Mouse (Mus musculus) testis, postnatal 10 days (tissue): ENCODE measurements around the gene Mcts1.
A peak's percentile ranks its signal among the peaks of the same experiment; 100 is the strongest.

Experiments
- DNase-seq: peaks from one replicate; pipeline ENCODE4 v3.0.0; 2021; ENCODE audit warnings: low spot score

The Mcts1 gene

DNA sequence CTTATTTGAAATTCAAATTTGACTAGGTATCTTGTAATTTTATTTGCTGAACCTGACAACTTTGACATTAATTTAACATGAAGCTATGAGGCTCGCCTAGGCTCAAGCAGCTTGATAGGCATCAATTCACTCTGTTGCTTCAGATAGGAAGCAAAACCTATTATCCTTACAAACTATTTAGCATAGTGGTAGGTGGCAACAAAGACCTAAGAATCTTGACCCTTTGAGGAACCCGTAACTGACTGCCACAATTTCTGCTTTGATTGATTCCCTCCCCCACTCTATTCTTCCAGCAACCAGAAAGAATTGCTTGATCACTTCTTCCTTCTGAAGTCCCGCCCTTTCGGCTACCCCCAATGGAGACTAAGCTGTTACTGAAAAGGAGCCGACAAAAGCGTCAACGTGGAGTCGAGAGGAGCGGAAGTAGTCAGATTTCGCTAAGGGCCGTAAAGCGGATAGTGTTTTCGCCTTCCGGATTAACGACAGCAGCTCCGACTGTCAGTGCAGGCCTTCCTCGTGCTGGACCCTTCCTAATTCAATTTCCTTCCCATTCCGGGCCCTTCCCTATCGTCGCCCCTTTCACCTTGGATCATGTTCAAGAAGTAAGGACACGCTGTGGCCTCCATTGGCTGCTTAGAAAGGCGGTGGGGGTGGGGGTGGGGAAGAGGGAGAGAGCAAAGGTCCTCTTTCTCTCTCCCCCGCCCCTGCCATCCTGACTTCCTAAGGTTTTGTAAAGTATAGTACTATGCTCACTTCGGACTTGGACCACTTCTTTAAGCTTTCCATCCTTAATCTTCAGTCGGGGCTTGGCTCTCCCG is at the start of gene Mcts1:
Mcts1 (plus strand) TSS at position 402 of the 818 bp plus-strand sequence.
- DNase-seq: peak; percentile 62

DNA sequence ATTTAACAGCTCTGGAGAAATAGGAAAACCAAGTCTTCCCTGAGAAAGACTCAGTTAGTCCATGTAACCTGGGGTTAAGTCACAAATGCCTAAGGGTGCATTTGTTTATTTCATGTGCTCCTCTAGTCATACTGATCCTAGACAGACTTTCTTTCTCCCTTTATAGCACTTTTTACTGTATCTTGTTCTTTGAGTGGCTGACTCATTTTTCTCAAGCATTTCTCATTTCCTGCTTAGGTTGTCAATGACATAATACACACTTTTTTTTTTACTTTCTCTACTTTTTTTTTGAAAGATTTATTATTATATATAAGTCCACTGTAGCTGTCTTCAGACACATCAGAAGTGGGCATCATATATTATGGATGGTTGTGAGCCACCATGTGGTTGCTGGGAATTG is 47.1 kb upstream of the Mcts1 start:
- no peak for DNase-seq

DNA sequence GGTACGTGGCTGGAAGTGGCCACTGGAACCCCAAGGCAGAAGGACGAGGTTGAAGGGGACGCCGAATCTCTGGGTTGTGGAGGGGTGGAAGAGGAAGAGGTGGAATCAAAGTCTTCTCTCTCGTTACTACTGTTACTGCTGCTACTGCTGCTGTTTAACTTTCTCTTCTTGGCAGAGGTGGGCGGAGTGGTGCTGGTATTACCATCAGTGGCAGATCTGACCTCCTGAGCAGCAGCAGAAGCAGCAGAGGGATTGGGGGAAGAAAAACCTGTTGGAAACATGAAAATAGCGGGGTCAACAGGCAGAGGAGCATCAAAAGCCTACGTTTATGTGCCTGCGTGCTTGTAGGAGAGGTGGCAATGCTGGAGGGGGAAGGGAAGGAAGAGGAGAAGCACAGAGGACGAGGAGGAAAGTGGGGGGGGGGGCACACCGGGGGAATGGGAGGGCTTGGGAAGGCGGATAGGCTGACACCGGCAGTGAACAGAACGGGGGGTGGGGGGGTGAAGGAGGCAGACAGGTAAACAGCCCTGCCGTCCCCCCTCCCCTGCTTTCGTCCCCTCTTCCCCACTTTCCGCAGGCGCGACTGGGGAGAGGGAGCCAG is 36.3 kb upstream of the Mcts1 start:
- DNase-seq: no peak

DNA sequence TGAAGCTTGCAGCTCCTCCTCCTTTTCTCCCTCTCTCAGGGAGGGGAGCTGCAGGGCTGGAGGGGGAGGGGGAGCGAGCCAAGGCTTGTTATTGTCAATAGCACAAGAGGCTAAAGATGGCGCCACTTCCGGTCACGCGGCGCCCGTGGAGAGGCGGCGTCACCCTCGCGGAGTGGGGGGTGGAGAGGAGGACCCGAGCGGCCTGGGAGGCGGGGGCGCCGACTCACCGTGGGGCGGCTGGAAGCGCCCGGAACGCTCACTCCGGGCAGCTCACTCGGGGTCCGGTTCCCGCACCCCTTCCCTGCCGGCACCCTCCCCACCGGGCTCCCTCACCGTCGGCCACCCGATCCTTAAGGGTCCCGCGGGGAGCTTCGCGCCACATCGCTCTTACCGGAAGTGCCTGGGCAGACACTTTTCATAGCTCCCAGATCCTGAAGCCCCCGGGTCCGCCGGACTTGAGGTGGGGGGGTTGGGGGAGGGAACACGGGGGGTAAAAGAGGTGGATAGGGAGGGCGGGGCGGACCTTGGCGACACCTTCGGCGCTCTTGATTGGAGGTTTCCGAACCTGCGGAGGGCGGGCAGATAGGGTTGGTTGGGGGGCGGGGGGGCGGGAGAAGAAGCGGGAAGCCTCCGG is 35.7 kb upstream of the Mcts1 start:
- peak; percentile 89 for DNase-seq

DNA sequence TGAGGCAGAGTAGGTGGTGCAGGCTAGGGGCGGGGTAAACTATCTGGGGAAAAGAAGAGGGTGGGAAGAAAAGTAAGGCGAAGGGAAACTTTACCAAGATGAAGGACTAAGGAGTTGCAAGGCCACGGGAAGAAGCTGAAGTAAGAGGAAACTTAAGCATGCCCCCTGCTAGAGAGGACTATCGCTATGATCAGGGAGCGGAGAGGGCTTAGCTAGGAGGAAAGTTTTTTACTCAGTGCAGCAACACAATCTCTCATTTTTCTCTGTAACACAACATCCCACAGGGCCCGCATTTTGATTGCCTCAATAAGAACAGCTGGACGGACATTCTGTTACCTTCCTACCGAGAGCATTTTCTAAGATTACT is 35.2 kb upstream of the Mcts1 start:
- DNase-seq: no peak

DNA sequence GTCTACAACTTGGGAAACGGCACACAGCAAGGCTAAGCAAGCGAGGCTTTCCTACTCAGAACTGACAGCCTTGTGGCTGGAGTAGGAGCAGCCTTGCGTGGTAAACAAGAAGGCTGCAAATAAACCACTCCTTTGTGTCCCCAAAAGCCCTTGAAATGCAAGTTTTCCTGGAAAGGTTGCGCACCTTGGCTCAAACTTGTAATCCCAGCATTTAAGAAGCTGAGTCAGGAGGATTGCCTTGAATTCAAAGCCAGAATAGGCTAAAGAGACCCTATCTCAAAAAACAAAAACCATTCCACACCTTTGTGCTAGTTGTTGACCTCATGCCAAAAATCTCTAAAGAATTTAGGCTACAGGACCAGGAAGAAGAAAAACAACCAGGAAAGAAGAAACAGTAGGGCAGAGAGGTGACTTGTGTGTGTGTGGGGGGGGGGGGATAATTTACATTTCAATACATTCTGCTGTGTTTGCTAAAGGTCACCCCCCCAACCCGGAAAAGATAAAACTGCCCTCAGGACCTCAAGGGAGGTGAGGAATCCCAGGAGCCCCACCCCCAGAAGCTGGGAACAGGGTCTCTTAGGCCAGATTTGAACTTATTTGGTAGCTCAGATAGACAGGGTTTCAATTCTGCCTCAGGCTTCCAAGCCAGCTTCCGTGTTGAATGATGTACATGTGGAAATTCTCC is 33.7 kb upstream of the Mcts1 start:
- DNase-seq: no peak

DNA sequence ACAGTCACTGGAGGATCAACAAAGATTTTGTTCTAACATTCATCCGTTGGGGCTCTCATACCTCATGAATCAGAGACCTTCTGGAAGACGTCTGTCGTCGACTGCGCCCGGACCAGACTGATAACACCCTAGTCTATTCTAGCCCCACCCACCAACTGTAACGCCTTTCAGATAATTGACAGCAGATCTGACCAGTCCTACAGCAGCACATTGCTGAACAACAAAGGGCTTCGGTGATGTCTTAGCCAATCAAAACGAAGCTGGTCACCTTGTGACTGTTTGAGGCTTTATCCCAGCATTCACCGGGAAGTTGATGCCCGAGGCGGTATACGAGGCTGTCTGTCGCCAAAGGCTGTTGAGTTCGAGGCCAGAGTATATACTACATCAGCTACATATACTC is 24.3 kb upstream of the Mcts1 start, which contains the start of gene Cul4b:
Cul4b (minus strand) TSS at position 119 of the 400 bp plus-strand sequence.
- DNase-seq: peak; percentile 47

DNA sequence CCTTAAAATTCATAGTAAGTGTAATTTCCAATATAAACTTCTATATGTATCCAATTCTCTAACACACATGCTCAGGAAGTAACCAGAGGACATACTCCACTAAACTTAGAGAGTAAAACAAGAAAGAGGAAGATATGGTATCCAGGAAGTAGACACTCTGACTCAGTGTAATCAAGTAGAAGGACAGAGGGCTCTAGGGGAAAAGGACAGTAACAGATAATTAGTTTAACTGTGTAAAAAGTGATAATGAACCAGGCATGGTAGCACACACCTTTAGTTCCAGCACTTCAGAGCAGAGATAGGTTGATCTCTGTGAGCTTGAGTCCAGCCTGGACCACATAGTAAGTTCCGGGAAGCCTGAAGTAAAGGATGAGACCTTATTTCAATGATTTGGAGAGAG is 19.2 kb upstream of the Mcts1 start:
- no peak for DNase-seq

DNA sequence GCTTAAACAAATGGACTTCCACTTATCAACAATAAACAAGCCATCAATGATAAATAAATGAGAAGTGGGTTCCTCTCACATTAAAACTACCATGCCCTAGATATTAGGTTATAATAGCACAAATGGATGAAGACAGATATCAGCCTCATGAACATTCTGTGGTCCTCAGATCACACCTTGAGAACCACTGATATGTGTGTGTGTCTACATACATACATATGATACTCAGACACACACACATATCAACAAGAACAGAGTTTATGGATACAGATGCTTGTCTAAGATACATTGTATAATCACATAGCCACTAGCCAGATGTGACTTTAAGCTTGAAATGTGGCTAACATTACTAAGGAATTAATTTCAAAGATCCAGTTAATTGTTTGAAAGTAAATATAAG is 17.1 kb upstream of the Mcts1 start:
- no peak for DNase-seq

DNA sequence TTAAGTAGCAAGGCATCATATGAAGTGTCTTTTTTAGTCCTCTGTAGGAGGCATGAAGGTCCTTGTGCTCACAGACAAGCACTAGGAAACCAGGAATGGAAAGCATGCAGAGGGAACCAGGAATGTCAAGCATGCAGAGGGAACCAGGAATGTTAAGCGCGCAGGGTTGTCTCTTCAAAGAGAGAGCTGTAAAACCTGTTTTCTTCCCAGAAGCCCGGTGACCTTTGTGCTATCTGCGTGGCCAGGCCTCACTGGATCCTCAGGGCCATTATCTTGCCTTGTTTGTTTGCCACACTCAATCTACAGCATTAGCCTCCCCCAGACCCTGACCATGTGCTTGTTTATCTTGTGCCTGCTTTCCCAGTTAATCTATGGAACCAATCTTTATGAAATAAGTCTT is 10.6 kb upstream of the Mcts1 start:
- DNase-seq: no peak

DNA sequence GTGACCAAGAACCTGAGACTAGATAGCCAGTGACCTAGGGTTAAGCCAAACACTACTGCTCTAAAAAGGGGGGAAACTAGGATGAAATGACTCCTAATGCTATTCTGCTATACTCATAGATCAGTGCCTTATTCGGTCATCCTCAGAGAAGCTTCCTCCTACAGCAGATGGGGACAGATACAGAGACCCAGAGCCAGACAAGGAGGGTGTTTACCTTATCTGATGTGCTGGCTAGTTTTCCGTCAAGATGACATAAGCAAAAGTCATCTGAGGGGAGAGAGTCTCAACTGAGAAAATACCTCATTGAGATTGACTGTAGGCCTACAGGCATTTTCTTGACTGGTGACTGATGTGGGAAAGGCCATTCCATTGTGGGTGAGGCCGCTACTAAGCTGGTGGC is 8.6 kb upstream of the Mcts1 start:
- no peak for DNase-seq

DNA sequence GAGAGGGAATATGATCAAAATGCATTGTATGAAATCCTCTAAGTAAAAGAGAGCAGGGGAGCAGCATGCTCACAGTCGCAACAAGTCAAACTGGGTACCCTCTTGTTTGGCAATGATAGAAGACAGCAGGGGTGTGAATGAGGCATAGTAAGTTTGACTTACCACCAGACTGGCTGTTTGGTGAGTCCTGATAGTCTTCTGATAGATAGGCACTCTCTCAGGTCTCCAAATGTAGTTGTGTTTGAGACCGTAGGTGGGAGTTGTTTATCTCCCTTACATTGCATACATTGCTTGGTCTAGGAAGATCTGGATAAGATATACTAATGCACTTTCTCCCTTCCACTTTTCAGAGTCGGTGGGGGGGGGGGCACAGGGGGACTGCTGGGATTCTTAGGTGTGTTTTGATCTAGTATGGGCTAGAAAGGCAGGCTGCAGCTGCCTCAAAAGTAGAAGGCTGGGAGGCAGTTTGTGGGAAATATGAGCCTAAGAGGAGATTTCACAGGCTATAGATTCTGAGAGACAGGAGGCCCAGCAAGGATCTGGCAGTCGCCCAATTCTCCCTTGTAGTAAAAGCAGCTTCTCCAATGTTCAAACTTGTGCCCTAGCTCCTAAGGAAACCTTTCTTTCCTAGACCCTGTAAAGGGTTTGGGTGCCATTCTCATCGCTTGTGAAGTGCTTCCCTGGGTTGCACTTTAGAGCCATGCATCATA is 7.0 kb upstream of the Mcts1 start:
- peak; percentile 44 for DNase-seq

DNA sequence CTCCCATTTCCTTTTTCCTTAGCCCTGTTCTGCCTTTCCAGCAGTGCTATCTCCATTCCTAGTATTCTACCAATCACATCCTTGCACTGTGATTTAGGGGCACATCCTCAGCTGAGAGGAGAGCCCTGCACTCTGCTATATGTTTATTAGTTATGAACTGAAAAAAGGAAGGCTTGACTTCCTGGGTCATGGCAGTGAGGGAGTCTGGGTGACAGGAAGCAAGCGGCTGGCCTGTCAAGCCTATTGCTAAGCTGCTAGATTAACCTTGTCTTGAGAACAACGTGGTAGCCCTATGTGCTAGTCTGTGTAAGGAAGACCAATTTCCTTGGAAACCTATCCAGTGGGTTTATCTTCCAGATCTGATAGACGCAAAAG is 604 bp downstream of the Mcts1 start:
- DNase-seq: no peak

DNA sequence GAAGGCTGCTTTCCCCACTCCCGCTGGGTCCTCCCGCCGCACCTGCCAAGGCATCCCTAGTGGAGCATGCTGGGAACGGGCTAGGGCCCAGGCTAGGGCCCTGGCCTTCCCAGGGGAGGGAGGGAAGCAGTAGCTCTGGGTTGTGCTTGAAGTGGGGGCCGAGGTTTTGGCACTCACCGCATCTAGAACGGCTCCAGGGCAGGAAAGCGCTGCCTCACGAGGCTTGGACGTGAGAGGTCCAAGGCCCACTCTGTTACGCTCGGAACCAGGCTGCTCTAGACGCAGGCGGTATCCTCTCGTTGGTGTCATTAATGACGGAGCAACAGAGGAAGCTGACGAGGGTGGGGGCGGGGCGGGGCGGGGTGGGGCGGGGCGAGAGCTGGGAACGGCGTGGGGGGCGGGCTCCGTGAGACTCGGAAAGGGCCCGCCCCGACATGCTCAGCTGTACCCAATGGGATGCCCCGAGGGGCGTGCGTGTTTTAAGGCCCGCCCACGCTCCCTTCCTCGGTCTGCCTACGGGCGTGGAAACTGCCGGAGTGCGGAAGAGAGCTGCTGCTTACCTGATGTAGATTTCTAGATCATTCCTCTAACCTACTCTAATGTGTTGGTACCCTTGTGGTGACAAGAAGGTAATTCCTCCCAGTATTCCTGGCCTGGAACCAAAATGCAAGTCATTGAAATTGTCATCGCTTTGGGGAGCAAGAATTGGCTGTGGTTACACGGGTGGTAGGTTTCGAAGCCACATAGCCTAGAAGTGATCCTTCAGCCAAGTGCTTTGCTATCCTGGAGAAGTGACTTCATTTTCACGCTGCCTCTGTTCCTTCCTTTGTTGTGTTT is 34.6 kb downstream of the Mcts1 start, which contains the start of gene C1galt1c1:
C1galt1c1 (minus strand) TSS at position 287 of the 837 bp plus-strand sequence.
- DNase-seq: peak; percentile 92

DNA sequence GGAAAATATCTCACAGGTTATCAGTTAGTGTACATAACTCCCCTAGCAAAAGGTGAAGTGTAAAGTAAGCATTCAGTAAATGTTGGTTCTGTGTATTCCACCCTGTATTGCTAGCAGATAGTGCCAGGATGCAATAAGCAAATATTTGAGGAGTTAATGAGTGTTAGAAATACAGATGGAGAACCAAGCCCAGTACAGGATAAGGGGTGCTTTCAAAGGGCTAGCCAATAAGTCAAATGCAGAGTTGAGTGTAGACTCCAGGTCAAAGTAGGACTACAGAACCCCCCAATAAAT is 35.2 kb downstream of the Mcts1 start:
- no peak for DNase-seq

DNA sequence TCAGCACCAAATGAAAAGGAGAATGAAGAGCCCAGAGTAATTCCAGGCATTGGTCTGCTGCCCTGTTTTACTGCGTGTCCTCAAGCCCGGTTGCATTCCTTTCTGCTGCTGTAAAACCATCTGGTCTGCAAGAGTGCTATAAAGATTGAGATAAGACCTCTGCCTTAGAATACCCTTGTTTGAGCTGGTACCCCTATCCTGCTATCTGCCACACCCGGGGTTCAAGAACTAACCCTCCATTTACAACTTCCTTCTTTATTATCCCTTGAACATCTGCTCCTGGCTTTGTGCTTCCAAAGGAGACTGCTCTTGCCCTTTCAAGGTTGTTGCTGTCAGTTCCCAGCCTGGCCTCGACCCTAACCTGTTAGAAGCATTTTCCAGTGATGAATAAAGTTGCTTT is 41.1 kb downstream of the Mcts1 start:
- DNase-seq: no peak

DNA sequence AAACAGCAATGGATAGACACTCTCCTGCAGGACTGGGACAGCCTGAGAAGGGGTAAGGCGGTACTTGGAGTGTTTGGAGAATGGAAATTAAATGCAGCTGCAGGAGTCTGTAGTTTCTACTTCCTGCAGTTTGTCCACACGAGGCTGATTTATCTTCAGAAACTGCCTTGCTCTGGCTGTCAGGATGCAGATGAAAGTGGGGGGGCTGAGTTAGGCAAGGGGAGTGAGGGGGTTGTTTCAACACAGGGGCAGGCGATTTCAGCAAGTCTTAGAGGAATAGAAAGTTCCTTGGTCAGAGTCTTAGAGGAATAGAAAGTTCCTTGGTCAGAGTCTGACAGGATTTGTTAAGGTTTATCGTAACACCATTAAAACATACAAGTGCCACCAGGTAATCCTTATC is 41.8 kb downstream of the Mcts1 start:
- no peak for DNase-seq

DNA sequence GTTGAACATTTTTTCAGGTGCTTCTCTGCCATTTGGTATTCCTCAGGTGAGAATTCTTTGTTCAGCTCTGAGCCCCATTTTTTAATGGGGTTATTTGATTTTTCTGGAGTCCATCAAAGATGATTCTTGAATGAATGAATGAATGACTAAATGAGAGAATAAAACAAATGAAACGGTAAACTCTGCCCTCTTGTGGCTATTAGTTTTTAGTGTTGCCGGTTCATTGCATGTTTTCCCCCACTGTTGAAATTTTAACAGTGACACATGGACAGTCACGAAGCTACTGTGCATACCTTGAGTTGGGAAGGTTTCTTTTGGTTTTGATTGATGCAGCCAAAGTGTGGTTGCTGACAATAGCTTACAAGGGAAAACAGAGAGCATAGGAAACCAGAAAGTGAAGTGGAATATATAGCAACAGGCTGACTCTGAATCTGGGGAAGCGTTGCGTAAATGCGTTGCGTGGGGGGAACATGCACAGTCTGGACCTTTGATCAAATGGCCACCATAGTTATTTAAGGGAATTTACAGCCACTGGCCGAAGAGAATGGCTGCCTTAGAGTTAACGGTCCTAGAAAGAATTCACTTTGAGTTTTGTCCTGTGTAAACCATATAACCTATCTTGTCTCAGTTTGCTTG is 50.1 kb downstream of the Mcts1 start:
- DNase-seq: no peak

DNA sequence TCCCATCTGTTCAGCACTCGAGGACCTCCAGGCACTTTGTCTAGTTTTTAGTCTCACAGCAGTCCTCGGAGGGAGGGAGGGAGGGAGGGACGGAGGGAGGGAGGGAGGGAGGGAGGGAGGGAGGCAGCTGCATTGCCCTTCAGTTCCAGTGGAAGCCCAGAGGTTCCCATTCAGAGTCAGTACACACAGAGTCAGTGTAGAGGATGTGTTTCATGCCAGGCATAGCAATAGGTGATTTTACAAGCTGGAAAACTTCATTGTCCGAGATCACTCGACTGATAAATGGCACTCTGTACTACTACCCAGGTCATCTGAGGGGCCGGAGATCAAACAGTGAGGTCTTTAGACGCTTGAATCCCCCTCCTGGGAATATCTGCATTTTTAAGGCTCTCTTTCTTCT is 50.8 kb downstream of the Mcts1 start:
- no peak for DNase-seq

DNA sequence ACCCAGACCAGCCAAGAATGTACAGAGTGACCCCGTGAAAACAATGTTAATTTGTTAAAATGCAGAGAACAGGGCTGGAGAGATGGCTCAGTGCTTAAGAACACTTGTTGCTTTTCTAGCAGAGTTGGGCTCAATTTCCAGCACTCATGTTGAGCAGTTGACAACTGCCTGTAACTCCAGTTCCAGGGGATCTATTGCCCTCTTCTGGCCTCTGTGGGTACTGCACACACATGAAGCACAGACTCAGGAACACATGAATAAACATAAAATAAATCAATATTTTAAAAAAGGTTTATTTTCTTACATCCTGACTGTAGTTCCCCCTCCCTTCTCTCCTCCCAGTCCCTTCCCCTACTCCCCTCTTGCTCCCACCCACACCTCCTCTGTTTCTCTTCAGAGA is 52.8 kb downstream of the Mcts1 start:
- no peak for DNase-seq

DNA sequence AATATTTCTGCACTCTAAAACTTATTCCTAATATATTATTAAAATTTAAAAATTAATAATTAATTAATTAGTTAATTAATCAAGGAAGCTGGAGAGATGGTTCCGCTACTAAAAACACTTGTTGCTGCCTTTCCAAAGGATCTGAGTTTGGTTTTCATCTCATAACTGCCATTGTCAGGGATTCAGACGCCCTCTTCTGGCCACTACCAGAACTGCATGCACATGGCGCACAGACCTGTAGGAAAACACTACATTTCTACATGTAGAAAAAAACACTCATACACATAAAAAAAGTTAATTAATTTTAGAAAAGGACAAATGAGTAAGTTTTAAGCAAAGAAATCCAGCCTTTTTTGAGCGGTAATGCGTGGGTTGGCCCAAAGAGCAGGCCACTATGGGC is 54.3 kb downstream of the Mcts1 start:
- DNase-seq: peak; percentile 40
